Mouse (Mus musculus) liver, embryonic 11.5 days (tissue): Measurements from ENCODE around the gene Nhlrc2. TPM values are rescaled to one million over a fixed set of nuclear protein-coding genes. Genes with fewer than 3 reads are reported as not detected.
A peak's percentile ranks its signal among the peaks of the same experiment; 100 is the strongest.

ENCODE experiments used
- ATAC-seq: fragments of 200-750 bp; cut with Nextera tagmentation; replicated peaks from 2 replicates; pipeline ENCODE4 v1.8.0; 2017; ENCODE audit warnings: moderate number of reproducible peaks, mild to moderate bottlenecking, moderate TSS enrichment, moderate library complexity; ENCODE audit not compliant: low FRiP score
- DNase-seq: peaks from one replicate; pipeline ENCODE4 v3.0.0-alpha.2; 2017; ENCODE audit warnings: low spot score
- H3K27ac ChIP-seq: fragments of 300-500 bp; sonication (generic); 2 replicates; pipeline ENCODE4 v1.5.1; 2014; ENCODE audit warnings: mild to moderate bottlenecking, low read depth, low read length, control low read depth
- H3K27me3 ChIP-seq: fragments of 300-500 bp; sonication (generic); replicated peaks from 2 replicates; pipeline ENCODE4 v1.6.1; 2014; ENCODE audit warnings: low read length, mixed read lengths; ENCODE audit not compliant: control insufficient read depth, insufficient read depth
- H3K36me3 ChIP-seq: fragments of 300-500 bp; sonication (generic); 2 replicates; pipeline ENCODE4 v1.6.1; 2014; ENCODE audit warnings: mild to moderate bottlenecking, low read length, moderate library complexity, mixed read lengths; ENCODE audit not compliant: control insufficient read depth, insufficient read depth
- H3K4me1 ChIP-seq: fragments of 300-500 bp; sonication (generic); replicated peaks from 2 replicates; pipeline ENCODE4 v1.6.1; 2014; ENCODE audit warnings: low read length, mixed read lengths; ENCODE audit not compliant: control insufficient read depth, insufficient read depth
- H3K4me2 ChIP-seq: fragments of 300-500 bp; sonication (generic); 2 replicates; pipeline ENCODE4 v1.6.1; 2014; ENCODE audit warnings: mild to moderate bottlenecking, control low read depth, moderate library complexity
- H3K4me3 ChIP-seq: fragments of 300-500 bp; sonication (generic); 2 replicates; pipeline ENCODE4 v1.5.1; 2014; ENCODE audit warnings: low read depth, low read length, control low read depth
- H3K9ac ChIP-seq: fragments of 300-500 bp; sonication (generic); 2 replicates; pipeline ENCODE4 v1.6.1; 2014; ENCODE audit warnings: low read depth, low read length, control low read depth
- H3K9me3 ChIP-seq: fragments of 300-500 bp; sonication (generic); 2 replicates; pipeline ENCODE4 v1.6.1; 2016; ENCODE audit warnings: low read length, inconsistent platforms, mixed read lengths; ENCODE audit not compliant: control insufficient read depth
- WGBS: fragments of 180-500 bp; shearing (Covaris S2); extraction: QIAGEN DNeasy Blood & Tissue Kit; methylation state at CpG from one replicate; pipeline ENCODE4 v1.1.7; 2014; 5-methylcytosine and 5-hydroxymethylcytosine counted together
- polyA plus RNA-seq: library from polyadenylated mRNA; unstranded; fragments of >200 nt; fragmentation: Nextera tagmentation; extraction: Ambion mirVana; gene quantifications from 2 replicates; pipeline ENCODE4 v1.2.1, GENCODE M21; 2014

The Nhlrc2 gene
- polyA plus RNA-seq, 1 experiment from 2014 or later = 14.1 TPM

GRCm38 (mm10) chr19:56533291-56534071, 14.6 kb upstream of the Nhlrc2 start:
- H3K27ac ChIP-seq = no peak overlapping the region
- H3K9me3 ChIP-seq = no peaks in the 10 kb centered on the region
- 90% methylated on average over 14 of the region's 14 CpGs for WGBS
- H3K27me3 ChIP-seq = no peaks in the 10 kb centered on the region
- DNase-seq (no peak), ATAC-seq (no peak)
- H3K4me1 ChIP-seq = no peaks in the 10 kb centered on the region
- no peak overlapping the region for H3K4me2 ChIP-seq
- H3K36me3 ChIP-seq = peaks cover 15% of the 10 kb centered on the region; the same call in 1 of the 2 replicates
- no peak overlapping the region for H3K4me3 ChIP-seq
- no peak overlapping the region for H3K9ac ChIP-seq

GRCm38 (mm10) chr19:56534337-56534736, 13.7 kb upstream of the Nhlrc2 start:
- no peaks in the 10 kb centered on the region for H3K9me3 ChIP-seq
- H3K36me3 ChIP-seq = peaks cover 15% of the 10 kb centered on the region; the same call in 1 of the 2 replicates
- 86% methylated on average over 3 of the region's 3 CpGs for WGBS
- H3K9ac ChIP-seq = no peak overlapping the region
- no peaks in the 10 kb centered on the region for H3K27me3 ChIP-seq
- H3K4me2 ChIP-seq = no peak overlapping the region
- no peaks in the 10 kb centered on the region for H3K4me1 ChIP-seq
- H3K27ac ChIP-seq = no peak overlapping the region
- H3K4me3 ChIP-seq = no peak overlapping the region
- DNase-seq (no peak), ATAC-seq (no peak)

- H3K4me1 ChIP-seq = no peaks in the 10 kb centered on the region
- H3K27ac ChIP-seq = no peak overlapping the region
- DNase-seq (no peak), ATAC-seq (no peak)
- H3K9ac ChIP-seq = no peak overlapping the region
- no peaks in the 10 kb centered on the region for H3K27me3 ChIP-seq
- no peaks in the 10 kb centered on the region for H3K9me3 ChIP-seq
- H3K36me3 ChIP-seq = peaks cover 16% of the 10 kb centered on the region; the same call in 1 of the 2 replicates
- no peak overlapping the region for H3K4me3 ChIP-seq
- H3K4me2 ChIP-seq = no peak overlapping the region
- 81% methylated on average over 9 of the region's 9 CpGs for WGBS
Observed at GRCm38 (mm10) chr19:56535064-56535463, 13.0 kb upstream of the Nhlrc2 start.

GRCm38 (mm10) chr19:56535765-56536164, 12.3 kb upstream of the Nhlrc2 start:
- H3K4me1 ChIP-seq = no peaks in the 10 kb centered on the region
- no peaks in the 10 kb centered on the region for H3K27me3 ChIP-seq
- no peak overlapping the region for H3K9ac ChIP-seq
- WGBS = 90% methylated on average over 9 of the region's 9 CpGs
- no peak overlapping the region for H3K4me2 ChIP-seq
- H3K36me3 ChIP-seq = peaks cover 19% of the 10 kb centered on the region; the same call in 1 of the 2 replicates
- H3K4me3 ChIP-seq = no peak overlapping the region
- H3K27ac ChIP-seq = no peak overlapping the region
- no peak for DNase-seq
- no peaks in the 10 kb centered on the region for H3K9me3 ChIP-seq
- ATAC-seq = no peak

- H3K9ac ChIP-seq = no peak overlapping the region
- H3K27me3 ChIP-seq = no peaks in the 10 kb centered on the region
- 71% methylated on average over 12 of the region's 12 CpGs for WGBS
- H3K4me1 ChIP-seq = peaks cover 8% of the 10 kb centered on the region
- H3K4me3 ChIP-seq = no peak overlapping the region; the same call in 1 of the 2 replicates
- DNase-seq (no peak), ATAC-seq (peak; percentile 78)
- no peaks in the 10 kb centered on the region for H3K9me3 ChIP-seq
- H3K4me2 ChIP-seq = peak overlapping the region; percentile 47
- H3K27ac ChIP-seq = peak overlapping the region; percentile 62
- H3K36me3 ChIP-seq = peaks cover 6% of the 10 kb centered on the region; the same call in 1 of the 2 replicates
Observed at GRCm38 (mm10) chr19:56543320-56543719, 4.7 kb upstream of the Nhlrc2 start.

GRCm38 (mm10) chr19:56544681-56545388, 3.2 kb upstream of the Nhlrc2 start:
- H3K9ac ChIP-seq = no peak overlapping the region
- H3K27me3 ChIP-seq = no peaks in the 10 kb centered on the region
- peaks cover 6% of the 10 kb centered on the region; the same call in 1 of the 2 replicates for H3K36me3 ChIP-seq
- no peak overlapping the region for H3K27ac ChIP-seq
- H3K4me2 ChIP-seq = no peak overlapping the region
- no peaks in the 10 kb centered on the region for H3K9me3 ChIP-seq
- no peak for ATAC-seq
- no peak overlapping the region for H3K4me3 ChIP-seq
- 92% methylated on average over 13 of the region's 13 CpGs for WGBS
- DNase-seq = no peak
- peaks cover 13% of the 10 kb centered on the region for H3K4me1 ChIP-seq

GRCm38 (mm10) chr19:56546031-56546430, 2.0 kb upstream of the Nhlrc2 start:
- no peaks in the 10 kb centered on the region for H3K27me3 ChIP-seq
- H3K4me1 ChIP-seq = peaks cover 13% of the 10 kb centered on the region
- DNase-seq (no peak), ATAC-seq (no peak)
- H3K9ac ChIP-seq = no peak overlapping the region
- peak overlapping the region; percentile 79 for H3K4me2 ChIP-seq
- H3K9me3 ChIP-seq = no peaks in the 10 kb centered on the region
- no peak overlapping the region for H3K4me3 ChIP-seq
- H3K36me3 ChIP-seq = 0 out of 2 replicates have a peak, but pooled peaks cover 2% of the 10 kb centered on the region
- no peak overlapping the region for H3K27ac ChIP-seq

- 8% methylated on average over 20 of the region's 20 CpGs for WGBS
Observed at GRCm38 (mm10) chr19:56547456-56548229, 418 bp upstream of the Nhlrc2 start, which contains the start of gene Dclre1a. Gene Dclre1a, minus strand, starts transcription at chr19:56548222.

More at GRCm38 (mm10) chr19:56547456-56548229, 418 bp upstream of the Nhlrc2 start, which contains the start of gene Dclre1a:
- H3K36me3 ChIP-seq = peaks cover 11% of the 10 kb centered on the region
- peak within 1 kb of the TSS; percentile 92 for H3K9ac ChIP-seq
- peak; percentile 70 for DNase-seq
- peak within 1 kb of the TSS; percentile 79 for H3K4me2 ChIP-seq
- peaks cover 13% of the 10 kb centered on the region for H3K4me1 ChIP-seq
- H3K4me3 ChIP-seq = peak within 1 kb of the TSS; percentile 86
- H3K27ac ChIP-seq = peak within 1 kb of the TSS; percentile 95
- no peaks in the 10 kb centered on the region for H3K27me3 ChIP-seq
- ATAC-seq = peak; percentile 51
- no peaks in the 10 kb centered on the region for H3K9me3 ChIP-seq
